Mouse (Mus musculus) MN1 (cell line): ENCODE data around the gene Sec24d.

Experiments used
- DNase-seq: peaks from one replicate; pipeline ENCODE4 v3.0.0-alpha.2; 2016; ENCODE audit warnings: low spot score

Sec24d gene

DNA sequence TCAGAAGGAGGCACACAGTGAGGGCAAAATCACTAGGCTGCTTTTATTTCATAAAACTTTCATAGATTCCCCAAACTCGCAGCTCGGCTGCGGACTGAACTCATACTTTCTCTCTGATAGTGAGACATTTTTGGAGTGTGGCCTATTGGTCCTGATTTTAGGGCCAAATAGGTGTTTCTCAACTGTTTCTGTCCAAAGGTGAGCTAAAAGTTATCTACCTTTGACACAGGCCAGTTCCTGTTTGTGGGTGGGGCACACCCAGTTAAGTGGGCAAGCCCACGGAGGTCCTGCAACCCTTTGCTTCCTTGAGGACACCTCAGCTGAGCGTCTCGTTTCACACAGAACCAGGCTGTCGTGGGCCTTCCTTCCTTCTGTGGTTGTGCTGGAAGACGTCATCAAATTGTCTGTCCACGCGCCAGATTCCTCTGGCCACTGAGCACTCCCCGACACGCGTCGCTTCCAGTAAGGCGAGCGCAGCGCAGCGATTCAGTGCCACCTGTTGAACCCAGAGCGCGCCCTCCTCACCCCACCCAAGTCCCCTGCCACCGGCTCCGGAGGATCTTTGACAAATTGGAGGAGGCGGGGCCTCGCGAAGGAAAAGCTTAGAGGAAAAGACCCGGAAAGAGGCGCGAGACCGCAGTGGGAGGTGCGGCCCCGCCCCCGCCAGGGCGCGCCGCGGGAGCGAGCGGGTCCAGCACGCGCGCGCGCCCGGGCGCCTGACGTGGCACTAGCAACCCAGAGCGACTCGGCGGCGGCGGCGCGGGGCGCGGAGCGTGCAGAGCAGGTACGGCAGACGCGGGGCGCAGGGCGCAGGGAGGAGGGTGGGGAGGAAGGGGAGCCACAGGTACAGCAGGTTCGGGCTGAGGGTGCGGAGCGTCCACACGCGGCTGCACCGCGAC is at the start of gene Sec24d:
Gene Sec24d, plus strand, starts transcription at position 703 of the 899 bp plus-strand sequence.
- peak; percentile 83 for DNase-seq

DNA sequence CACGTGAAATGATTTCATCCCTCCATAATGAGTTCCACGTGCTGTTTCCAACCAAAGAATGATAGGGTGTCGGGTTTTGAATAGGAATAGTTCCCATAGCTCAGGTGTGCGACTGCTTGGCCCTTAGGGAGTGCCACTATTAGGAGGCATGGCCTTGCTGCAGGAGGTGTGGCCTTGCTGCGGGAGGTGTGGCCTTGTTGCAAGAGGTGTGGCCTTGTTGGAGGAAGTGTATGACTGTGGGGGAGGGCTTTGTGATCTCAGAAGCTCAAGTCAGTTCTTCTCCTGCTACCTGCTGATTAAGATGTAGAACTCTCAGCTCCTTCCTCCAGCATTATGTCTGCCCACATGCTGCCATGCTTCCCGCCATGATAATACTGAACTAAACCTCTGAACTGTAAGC is 48.6 kb upstream of the Sec24d start:
- DNase-seq, result no peak

DNA sequence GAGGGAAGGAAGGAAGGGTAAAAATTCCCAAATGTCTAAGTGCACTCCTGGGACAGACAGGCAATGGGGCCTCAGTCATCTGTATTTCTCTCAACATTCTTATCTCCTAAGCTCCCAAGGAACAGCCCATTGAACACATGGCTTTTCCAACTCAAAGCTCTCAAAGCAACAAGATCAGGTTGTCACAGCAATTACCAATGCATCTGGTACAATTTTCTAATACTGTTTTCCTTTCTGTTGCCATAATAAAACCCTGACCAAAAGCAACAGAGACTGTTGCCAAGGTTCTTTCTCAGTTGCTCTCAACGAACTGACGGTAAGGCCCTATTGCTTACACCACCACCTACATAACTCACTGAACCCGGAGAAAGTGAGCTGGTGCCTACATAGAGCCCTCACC is 40.0 kb upstream of the Sec24d start:
- DNase-seq, result peak; percentile 51

DNA sequence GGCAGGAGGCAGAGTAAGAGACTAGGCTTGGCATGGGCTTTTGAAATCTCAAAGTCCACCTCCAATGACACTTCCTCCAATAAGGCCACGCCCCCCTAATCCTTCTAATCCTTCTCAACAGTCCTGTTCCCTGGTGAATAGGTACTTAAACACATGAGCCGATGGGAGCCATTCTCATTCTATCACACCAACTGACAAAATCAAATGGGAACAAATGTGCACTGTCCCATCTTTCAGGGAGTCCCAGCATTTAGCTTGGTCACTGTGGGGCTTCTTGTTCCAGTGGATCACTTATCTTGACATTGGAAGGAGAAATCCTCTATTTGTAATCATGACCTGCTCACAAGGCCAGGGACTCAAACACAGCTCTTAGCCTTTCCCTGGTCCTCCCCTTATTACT is 35.6 kb upstream of the Sec24d start:
- DNase-seq, result no peak

DNA sequence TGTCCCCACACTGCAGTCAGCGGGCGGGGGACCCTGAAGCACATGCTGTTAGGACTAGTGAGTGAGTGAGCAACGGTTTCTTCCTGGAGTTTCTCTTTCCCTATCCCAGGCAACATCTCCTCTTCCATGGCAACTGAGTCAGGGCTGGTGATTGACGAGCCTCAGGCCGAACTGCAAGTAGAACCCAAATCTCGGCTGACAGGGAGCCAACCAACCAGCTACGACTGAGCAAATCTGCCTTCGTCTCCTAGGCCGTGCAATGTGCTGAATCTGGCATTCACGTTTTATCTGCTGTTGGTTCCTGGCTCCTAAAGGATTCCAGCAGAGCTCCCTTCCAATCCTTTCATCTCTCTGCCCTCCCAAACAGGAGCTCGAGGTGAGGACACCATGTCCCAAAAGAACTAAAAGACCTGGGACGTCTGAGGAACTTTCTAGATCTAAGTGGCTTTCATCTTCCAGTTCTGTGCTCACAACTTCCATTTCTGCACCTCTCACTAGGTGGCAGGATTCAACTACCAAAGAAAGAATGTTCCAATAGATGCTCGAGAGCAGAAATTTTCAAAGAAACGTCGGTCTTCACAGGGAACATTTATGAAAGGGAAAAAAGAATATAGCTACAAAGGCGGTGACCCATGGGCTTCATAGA is 32.9 kb upstream of the Sec24d start:
- DNase-seq, result peak; percentile 56

DNA sequence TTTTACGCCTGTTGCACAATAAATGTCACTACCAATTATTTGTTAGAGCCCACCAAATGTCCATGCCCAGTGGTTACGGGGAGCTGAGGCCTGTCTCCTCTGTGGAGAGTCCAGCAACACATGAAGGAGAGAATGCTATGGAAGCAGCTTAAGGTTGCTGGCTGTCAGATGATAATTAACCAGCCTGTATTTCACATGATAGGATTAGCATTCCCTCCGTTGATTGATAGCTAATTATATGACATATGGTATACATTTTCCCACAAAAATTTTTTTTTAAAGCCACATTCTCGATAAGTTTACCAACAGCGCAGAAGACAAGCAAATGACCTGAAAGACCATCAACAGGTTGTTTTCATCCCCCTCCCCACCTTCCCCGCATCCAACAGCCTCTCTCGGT is 31.8 kb upstream of the Sec24d start:
- DNase-seq, result no peak

DNA sequence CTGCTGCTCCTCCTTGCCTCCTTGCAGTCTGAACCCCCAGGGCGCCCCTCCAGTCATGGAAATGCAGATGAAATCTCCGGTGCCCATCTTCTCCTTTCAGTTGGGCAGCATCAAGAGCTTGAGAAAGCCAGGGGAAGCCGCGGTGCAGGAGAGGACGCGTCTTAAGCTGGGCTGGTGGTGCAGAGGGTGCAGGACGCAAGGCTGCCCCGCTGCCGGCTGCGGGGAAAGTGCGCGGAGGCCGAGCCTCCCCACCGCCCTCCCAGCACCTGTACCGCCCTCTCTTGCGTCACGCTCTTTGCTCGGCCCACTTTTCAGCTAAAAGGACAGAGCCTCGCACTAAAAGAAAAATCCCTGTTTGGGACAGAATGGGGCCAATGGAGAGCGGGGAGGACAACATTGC is 31.3 kb upstream of the Sec24d start, which contains the start of gene Synpo2:
Gene Synpo2, minus strand, starts transcription at position 229 of the 400 bp plus-strand sequence.
- peak; percentile 52 for DNase-seq

DNA sequence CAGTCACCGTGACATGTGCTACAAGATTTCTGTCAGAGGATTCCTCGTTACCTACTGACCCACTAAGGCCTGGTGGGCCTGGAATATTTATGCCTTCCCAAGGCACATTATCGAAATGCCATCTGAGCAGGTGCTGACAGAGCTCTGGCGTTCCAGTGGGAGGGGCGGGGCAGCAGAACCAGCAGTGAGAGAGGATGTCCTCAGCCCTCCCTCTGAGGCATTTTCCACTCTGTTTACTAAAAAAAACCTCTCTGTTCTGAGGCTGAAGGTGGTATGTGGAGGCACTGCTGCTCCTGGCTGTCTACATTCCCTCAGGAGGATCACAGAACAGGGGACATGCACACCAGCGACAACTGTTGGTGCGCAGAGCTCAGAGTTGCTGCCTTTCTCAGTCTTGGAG is 30.2 kb upstream of the Sec24d start:
- no peak for DNase-seq

DNA sequence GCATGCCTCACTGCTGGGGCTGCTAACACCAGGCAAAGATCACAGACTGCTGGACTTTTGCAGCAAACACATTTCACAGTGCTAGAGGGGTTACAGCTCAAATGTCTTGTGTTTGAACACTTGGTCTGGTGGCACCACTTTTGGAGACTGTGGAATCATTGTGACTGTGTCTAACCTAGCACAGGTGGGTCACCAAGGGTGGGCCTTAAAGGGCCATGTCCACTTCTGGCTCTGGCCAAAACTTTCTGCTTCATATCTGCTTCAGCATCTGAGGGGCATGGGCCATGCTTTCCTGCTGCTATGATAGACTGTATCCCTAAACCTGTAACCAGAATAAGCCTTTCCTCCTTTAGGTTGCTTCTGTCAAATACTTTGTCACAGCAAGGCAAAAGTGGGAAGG is 29.8 kb upstream of the Sec24d start:
- no peak for DNase-seq

DNA sequence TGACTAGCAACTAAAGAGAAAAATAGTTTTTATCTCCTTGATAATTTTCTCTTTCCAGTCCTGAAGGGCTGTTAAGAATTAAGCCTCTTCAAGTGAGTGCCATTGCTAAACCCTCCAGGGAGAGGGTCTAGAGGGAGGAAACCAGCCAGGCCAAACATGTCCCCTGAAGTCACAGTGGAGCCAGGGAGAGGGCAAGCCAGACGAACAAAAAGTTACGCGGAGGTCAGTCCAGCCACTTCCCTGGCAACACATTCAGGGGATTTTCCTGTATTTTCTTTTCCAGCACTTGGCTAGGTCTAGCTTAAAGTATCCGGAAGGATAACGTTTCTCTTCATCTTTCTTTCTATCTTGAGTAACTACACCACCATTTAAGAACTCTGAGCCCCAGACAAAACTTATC is 22.9 kb upstream of the Sec24d start:
- DNase-seq, result no peak

DNA sequence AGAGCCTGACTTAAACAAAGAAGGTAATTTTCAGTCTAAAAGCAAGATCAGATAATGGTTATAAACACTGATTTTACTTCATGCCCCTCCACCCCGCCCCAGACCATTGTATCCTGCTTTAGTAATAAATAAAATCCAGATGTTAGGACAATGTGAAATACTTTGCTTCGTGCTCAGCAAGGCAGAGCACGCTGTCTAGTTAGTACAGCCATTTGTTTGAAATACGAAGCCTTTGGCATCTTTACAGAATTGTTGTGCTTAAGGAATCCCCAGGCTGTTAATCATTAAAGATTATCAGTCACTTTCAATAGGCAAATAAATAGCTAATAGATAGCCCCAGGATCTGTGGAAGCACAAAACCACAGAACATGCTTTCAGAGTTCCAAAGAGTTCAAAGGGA is 21.6 kb upstream of the Sec24d start:
- DNase-seq, result no peak

DNA sequence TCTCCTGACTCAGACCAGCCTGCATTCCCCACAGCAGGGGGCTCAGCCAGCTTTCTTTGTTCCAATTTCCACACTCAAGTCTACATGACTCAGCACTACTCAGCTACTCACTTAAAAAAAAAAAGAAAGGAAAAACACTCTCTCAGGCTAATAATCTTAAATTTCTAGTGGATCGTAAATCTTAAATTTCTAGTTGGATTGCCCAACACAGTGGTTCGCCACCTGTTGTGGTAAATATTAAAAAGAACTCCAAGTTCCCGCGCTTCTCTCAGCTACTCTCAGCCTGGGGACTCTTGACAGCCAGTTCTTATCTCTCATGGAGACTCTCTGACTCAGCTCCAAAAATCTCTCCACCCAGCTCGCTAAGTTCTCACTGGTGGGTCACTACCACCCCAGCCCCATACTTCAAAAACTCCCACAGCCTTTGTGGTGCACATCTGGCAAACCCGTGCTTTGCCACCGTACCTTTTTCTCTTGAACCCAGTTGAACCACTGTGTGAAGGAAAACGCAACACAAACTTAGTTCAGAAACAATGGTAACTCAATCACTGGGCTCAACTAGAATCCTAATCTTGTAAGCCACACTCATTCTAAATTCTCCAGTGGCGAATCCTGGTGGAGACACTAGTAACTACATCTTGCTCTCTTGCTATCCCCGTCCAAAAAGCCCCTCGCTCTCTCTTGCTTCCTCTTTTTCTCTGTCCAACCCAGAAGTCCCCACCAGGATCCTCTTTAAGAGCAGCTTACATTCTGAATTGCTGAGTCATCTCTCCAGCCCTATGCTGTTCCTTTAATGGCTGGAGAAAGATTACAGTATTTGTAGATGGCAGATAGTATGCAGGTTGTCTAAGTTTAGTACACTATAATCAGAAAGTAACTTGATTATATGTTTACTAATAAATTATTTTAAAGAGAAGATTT is 10.8 kb upstream of the Sec24d start:
- DNase-seq, result no peak

DNA sequence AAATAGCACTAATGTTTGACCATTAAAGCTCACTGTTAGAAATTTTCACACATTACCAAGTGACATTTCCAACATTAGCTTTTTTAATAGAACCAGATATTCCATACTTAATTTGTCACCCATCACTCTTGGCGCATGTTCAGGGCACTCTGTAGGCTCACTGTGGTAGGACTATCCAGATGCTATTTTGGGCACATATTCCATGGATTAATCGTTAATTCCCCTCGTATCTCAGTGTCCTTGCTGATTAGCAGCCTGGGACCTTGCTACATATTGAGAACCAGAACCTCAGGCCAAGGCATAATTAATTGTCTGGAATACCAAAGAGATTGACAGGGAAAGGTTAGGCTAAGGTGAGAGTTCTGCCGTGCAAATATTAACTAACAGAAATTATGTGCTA is 8.5 kb upstream of the Sec24d start:
- DNase-seq, result no peak

DNA sequence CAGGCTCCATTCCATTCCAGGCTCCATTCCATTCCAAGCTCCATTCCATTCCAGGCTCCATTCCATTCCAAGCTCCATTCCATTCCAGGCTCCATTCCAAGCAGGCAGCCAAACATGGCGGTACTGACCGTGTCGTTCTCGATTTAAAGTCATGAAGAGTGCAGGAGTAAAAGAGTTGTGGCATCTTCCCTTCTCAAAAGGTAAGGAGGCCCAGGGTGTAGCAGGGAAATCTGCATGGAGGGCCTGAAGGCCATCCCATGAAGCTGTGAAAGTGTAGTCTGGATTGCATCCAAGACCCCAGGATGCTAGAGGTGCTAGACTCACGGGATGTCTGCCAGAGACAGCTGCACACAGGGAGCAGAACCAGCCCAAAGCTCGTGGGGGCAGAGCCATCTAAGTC is 2.5 kb upstream of the Sec24d start:
- DNase-seq, result no peak

DNA sequence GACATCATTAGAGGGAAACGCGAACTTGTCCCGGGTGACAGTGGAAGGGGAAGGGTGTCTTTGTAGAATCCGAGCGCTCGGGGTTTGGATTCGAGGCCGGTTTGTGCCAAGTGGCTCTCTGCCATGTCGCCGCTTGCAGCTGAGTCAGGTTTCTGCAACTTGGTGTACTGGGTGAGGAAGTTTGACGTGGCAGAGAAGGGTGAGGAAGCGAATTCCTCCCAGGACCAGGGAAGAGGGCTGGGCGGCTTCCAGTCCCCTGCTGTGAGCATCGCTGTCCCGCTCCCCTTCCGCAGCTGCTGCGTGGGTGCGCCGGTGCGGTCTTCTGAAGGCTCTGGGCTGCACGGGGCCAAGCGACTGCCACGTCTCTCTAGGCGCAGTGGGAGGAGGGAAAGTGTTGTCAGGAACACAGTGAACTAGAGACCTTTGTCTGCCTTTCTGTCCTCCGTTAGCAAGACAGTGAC is 516 bp downstream of the Sec24d start:
- peak; percentile 49 for DNase-seq

DNA sequence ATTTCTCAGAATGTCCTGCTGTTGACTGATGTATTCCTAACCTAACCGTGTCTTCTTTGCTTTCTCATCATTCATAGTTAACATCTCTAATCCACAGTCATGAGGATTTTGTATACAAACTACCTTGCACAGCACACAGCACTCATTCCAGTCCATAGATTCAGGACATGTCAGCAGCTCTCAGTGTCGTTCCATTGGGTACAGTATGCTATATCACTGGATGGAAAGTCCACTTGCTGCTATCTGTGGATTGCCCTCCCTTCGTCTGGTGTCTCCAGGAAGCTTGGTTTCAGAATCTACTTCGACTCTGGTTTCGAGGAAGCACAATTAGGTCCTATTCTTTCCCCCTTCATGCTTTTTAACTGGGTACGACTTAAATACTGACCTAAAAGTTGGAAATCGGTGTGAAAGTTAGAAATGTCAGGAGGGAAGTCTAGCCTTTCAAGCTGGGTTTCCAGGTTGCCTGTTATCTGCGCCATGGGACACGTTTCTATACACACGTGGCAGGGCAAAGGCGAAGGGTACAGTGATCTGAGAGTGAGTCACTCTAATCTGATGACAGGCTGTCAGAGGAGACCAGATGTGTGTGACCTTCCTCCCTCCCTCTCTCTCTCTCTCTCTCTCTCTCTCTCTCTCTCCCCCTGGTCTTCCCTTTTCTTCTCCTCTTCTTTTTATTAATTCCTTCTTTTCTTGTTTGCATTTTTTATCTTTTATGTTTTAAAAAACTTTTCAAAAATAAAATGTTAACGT is 15.8 kb downstream of the Sec24d start:
- DNase-seq, result no peak

DNA sequence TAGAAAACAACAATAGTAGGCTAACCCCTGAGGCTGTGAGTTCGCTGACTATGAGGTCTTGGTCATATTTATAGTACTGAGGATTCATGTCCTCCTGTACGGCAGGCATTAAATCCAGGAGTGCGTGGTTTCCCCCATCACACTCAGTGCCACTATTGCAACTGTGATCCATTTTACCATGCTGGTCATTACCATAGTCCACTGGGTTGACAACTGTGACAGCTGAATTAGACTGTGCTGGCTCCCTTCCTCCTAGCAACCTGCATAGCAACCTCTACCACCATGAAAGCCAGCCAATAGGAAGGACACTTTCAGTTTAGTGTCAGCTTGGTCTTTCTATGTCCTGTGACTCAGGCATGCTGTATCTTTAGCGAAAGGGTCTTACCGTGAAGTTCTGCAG is 17.0 kb downstream of the Sec24d start:
- DNase-seq, result no peak

DNA sequence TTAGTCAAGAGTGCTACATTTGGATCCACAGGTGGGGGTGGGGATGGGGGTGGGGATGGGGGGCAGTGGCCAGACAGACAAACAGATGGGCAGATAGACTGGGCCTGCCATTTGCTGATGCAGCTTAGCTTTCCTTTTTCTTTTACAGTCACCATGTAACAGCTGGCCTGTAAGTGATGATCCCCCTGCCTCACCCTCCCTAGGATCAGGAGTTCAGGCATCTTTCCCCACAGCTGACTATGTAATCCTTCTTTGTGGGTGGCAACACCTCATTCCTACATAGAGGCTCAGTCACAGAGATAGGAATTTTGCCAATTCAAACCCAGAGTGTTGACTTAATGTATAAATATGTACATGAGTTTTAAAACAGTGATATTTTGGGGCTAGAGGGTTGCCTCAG is 18.4 kb downstream of the Sec24d start:
- DNase-seq, result no peak

DNA sequence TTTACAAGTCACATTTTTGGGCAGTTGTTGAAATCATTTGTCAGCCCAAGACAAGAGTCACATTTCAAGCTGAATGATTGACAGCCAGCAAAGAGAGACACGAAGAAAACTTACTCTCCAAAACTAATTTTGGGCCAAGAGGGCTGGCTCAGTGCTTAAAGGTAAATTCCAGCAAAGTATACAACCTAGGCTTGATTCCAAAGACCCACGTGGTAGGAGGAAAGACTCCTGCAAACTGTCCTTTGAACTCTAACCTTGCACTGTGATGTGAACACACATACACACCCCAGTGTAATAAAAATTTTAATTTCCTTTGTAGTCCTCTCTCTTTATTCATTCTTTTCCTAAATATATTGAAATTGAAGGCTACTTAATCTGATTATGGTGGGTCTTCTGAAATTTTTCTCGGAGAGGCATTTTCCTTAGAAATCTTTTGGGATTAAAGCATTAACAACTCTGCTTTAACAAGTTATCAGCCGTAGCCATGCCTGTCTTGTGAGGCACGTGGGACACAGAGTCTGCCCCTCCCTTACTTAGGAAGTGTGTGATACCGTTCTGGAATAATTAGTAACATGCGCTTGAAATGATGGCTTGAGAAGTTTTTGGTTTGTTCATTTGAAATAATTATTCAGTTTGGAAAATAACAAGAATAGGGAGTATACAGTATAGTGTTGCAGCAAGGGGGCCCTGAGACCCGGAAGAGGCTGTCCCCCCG is 21.8 kb downstream of the Sec24d start:
- no peak for DNase-seq

DNA sequence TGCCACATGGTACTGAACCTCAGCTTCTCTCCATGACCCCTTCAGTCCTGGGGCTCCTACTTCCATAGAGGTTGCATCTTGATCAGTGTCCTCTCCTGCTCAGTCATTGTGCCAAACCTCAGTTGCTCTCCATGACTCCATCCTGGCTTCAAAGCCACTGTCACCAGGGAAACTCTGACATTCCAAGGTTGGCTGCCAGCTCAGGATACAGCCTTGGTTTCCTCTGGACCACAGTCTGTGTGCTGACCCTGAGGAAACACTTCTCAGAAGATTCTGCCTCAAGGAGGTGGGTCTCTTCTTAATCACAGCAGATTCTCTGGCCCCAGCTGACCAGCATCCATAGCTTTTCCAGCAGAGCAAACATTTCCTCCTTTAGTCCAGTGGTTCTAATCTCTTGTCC is 24.4 kb downstream of the Sec24d start:
- no peak for DNase-seq

DNA sequence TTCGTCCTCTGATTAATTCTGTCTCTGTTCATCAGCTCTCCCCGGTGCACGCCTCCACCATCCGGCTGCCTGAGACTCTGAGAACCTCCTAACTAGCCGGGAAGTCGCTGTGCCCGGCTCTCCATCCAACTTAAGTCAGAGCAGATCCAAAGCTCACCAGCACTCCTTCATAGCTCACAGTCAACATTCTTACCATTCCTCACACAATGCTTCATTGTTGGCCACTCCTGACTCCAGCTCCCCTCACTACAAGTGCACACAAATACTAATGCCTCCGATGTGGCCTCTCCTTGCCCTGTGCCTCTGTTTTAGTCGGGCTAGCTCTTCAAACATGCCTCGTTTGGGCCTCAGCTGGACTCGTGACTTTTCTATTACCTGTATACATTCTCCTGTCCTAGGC is 29.4 kb downstream of the Sec24d start:
- no peak for DNase-seq
